Mouse (Mus musculus) left cerebral cortex, adult 2 months (tissue): Measurements from ENCODE around the gene F3. TPM values are rescaled to one million over a fixed set of nuclear protein-coding genes. Genes with fewer than 3 reads are reported as not detected.
A peak's percentile ranks its signal among the peaks of the same experiment; 100 is the strongest.
"Not testable (repeated sequence)": the region's sequence is repeated elsewhere in the genome, so short reads cannot be mapped to it uniquely, and the experiment has no call there.

Experiments used
- DNase-seq, 2 experiments: peaks; one replicate each; pipeline ENCODE4 v3.0.0; 2021 to 2022; ENCODE audit warnings: low spot score in 2 of 2, mixed read lengths in 1 of 2; ENCODE audit errors: extremely low spot score in 1 of 2
- H3K27ac ChIP-seq: fragments of 200-600 bp; 2 replicates; pipeline ENCODE4 v1.8.1; 2022
- H3K4me3 ChIP-seq: fragments of 200-600 bp; 2 replicates; pipeline ENCODE4 v1.8.1; 2022
- CTCF ChIP-seq: fragments of 200-600 bp; IDR thresholded peaks from 2 replicates; pipeline ENCODE4 v1.8.1; 2022; ENCODE audit warnings: antibody characterized with exemption, mild to moderate bottlenecking, moderate library complexity
- intact Hi-C: fragments of 180-260 bp; cut with DNase I; formaldehyde crosslinking; loops from one replicate; pipeline ENCODE4 v1.15.1; 2025
- total RNA-seq, 2 experiments: library from RNA; stranded (reverse); gene quantifications; 2 replicates each; pipeline ENCODE4 v1.2.3; 2021

F3 gene
- total RNA-seq, 2 experiments from 2014 or later, result 49.4 to 61.8 TPM

- no peak overlapping the region for H3K27ac ChIP-seq
- intact Hi-C loops, result no loop called here
- no peak overlapping the region for H3K4me3 ChIP-seq
- DNase-seq, result no peak
- no peak for TF ChIP-seq CTCF
Measured at GRCm38 (mm10) chr3:121755152-121755551, 31.8 kb downstream of the F3 start.

GRCm38 (mm10) chr3:121758373-121758772 lies 35.0 kb downstream of the F3 start:
- DNase-seq, result no peak
- Histone ChIP-seq H3K27ac (no peak overlapping the region), H3K4me3 (no peak overlapping the region)
- no peak for TF ChIP-seq CTCF
- intact Hi-C loops, result no loop called here

GRCm38 (mm10) chr3:121762056-121762852 lies 38.9 kb downstream of the F3 start:
- peak; percentile 66 for TF ChIP-seq CTCF
- no peak for DNase-seq
- H3K4me3 ChIP-seq, result no peak overlapping the region
- H3K27ac ChIP-seq, result no peak overlapping the region
- intact Hi-C loops, result loop anchor here (2.0 to 10.0 kb wide), 3 partner anchors 225 to 587 kb away; partner anchors contain the start of gene Rwdd3

- Histone ChIP-seq H3K4me3 (no peak overlapping the region), H3K27ac (no peak overlapping the region)
- intact Hi-C loops, result loop anchor here (10.0 kb wide), 1 partner anchor 591 kb away; the partner anchor contains the start of gene Rwdd3
- no peak for DNase-seq
- no peak for TF ChIP-seq CTCF
Measured at GRCm38 (mm10) chr3:121766048-121766447, 42.7 kb downstream of the F3 start.

- TF ChIP-seq CTCF, result no peak
- Histone ChIP-seq H3K27ac (no peak overlapping the region), H3K4me3 (no peak overlapping the region)
- DNase-seq, result no peak
- intact Hi-C loops, result loop anchor here (10.0 kb wide), 1 partner anchor 592 kb away; the partner anchor contains the start of gene Rwdd3
Measured at GRCm38 (mm10) chr3:121766818-121767217, 43.5 kb downstream of the F3 start.

- H3K4me3 ChIP-seq, result no peak overlapping the region
- peak; percentile 38 for TF ChIP-seq CTCF
- no peak for DNase-seq
- intact Hi-C loops, result loop anchor here (10.0 kb wide), 1 partner anchor 594 kb away; the partner anchor contains the start of gene Rwdd3
- H3K27ac ChIP-seq, result no peak overlapping the region
Measured at GRCm38 (mm10) chr3:121768770-121769169, 45.4 kb downstream of the F3 start.

- intact Hi-C loops, result loop anchor here (10.0 kb wide), 1 partner anchor 191 kb away; no protein-coding TSS in a partner anchor
- not testable (repeated sequence) for DNase-seq, H3K27ac ChIP-seq, H3K4me3 ChIP-seq
Measured at GRCm38 (mm10) chr3:121773336-121773735, 50.0 kb downstream of the F3 start.

- intact Hi-C loops, result loop anchor here (5.0 to 10.0 kb wide), 2 partner anchors 89 to 187 kb away; no protein-coding TSS in a partner anchor
- peak; percentile 60 to 76 for DNase-seq
- Histone ChIP-seq H3K27ac (no peak overlapping the region), H3K4me3 (no peak overlapping the region)
- peak; percentile 90 for TF ChIP-seq CTCF
Measured at GRCm38 (mm10) chr3:121777943-121778342, 54.6 kb downstream of the F3 start.

GRCm38 (mm10) chr3:121783020-121783419 lies 59.7 kb downstream of the F3 start:
- no peak for DNase-seq
- intact Hi-C loops, result no loop called here
- TF ChIP-seq CTCF, result no peak
- Histone ChIP-seq H3K4me3 (no peak overlapping the region), H3K27ac (no peak overlapping the region)

Other genes with a start within 250 kb of the F3 start
- not detected for gene Slc44a3, start 191.1 kb upstream of the F3 start, total RNA-seq
- gene 4930432M17Rik, start 52.8 kb upstream of the F3 start, total RNA-seq, result not detected
- gene Abcd3, start 91.8 kb downstream of the F3 start, total RNA-seq, result 10 to 100 TPM; 48.6 to 49.7 TPM
- 10 to 100 TPM; 20.5 to 24.4 TPM for gene Arhgap29, start 229.0 kb downstream of the F3 start, total RNA-seq